Mouse (Mus musculus) kidney, embryonic 14.5 days (tissue): ENCODE measurements around the gene Calhm1. TPM values are rescaled to one million over a fixed set of nuclear protein-coding genes. Genes with fewer than 3 reads are reported as not detected.

Experiments used
- ATAC-seq: fragments of 200-750 bp; cut with Nextera tagmentation; 2 replicates; pipeline ENCODE4 v1.8.0; 2017; ENCODE audit warnings: moderate number of reproducible peaks, mild to moderate bottlenecking, moderate TSS enrichment, moderate library complexity; ENCODE audit not compliant: low FRiP score, low TSS enrichment
- H3K27ac ChIP-seq: fragments of 300-500 bp; sonication (generic); 2 replicates; pipeline ENCODE4 v1.5.1; 2014; ENCODE audit warnings: low read depth, mild to moderate bottlenecking, low read length, moderate library complexity, mixed read lengths
- H3K27me3 ChIP-seq: fragments of 300-500 bp; sonication (generic); 2 replicates; pipeline ENCODE4 v1.6.1; 2014; ENCODE audit warnings: mild to moderate bottlenecking, low read length; ENCODE audit not compliant: control insufficient read depth, insufficient read depth
- H3K36me3 ChIP-seq: fragments of 300-500 bp; sonication (generic); 2 replicates; pipeline ENCODE4 v1.6.1; 2014; ENCODE audit warnings: low read length, mixed read lengths; ENCODE audit not compliant: control insufficient read depth, insufficient read depth
- H3K4me1 ChIP-seq: fragments of 300-500 bp; sonication (generic); 2 replicates; pipeline ENCODE4 v1.6.1; 2014; ENCODE audit warnings: low read length, mixed read lengths; ENCODE audit not compliant: control insufficient read depth, insufficient read depth
- H3K4me2 ChIP-seq: fragments of 300-500 bp; sonication (generic); replicated peaks from 2 replicates; pipeline ENCODE4 v1.6.1; 2014; ENCODE audit warnings: low read depth, mild to moderate bottlenecking, low read length
- H3K4me3 ChIP-seq: fragments of 300-500 bp; sonication (generic); 2 replicates; pipeline ENCODE4 v1.5.1; 2014; ENCODE audit warnings: mild to moderate bottlenecking, low read length
- H3K9ac ChIP-seq: fragments of 300-500 bp; sonication (generic); 2 replicates; pipeline ENCODE4 v1.6.1; 2014; ENCODE audit warnings: low read depth, mild to moderate bottlenecking, low read length, moderate library complexity
- H3K9me3 ChIP-seq: fragments of 300-500 bp; sonication (generic); 2 replicates; pipeline ENCODE4 v1.6.1; 2016; ENCODE audit warnings: low read length; ENCODE audit not compliant: control insufficient read depth
- WGBS: fragments of 180-500 bp; shearing (Covaris S2); extraction: QIAGEN DNeasy Blood & Tissue Kit; methylation state at CpG from one replicate; pipeline ENCODE4 v1.1.7; 2014; 5-methylcytosine and 5-hydroxymethylcytosine counted together
- polyA plus RNA-seq: library from polyadenylated mRNA; unstranded; fragments of >200 nt; fragmentation: Nextera tagmentation; extraction: Ambion mirVana; gene quantifications from 2 replicates; pipeline ENCODE4 v1.2.1, GENCODE M21; 2014

Gene Calhm1
- polyA plus RNA-seq, 1 experiment from 2014 or later: not detected

- 95% methylated on average over 10 of the region's 10 CpGs for whole genome bisulfite sequencing
- H3K27ac ChIP-seq: no peak overlapping the region
- H3K4me3 ChIP-seq: no peak overlapping the region
- no peak for ATAC-seq
- H3K27me3 ChIP-seq: no peaks in the 10 kb centered on the region
- peaks cover 92% of the 10 kb centered on the region for H3K36me3 ChIP-seq
- no peak overlapping the region for H3K4me2 ChIP-seq
- H3K9me3 ChIP-seq: no peaks in the 10 kb centered on the region
- no peaks in the 10 kb centered on the region for H3K4me1 ChIP-seq
- H3K9ac ChIP-seq: no peak overlapping the region
Measured at GRCm38 (mm10) chr19:47128164-47128563, 15.9 kb downstream of the Calhm1 start.

- ATAC-seq: no peak
- no peak overlapping the region for H3K27ac ChIP-seq
- H3K27me3 ChIP-seq: no peaks in the 10 kb centered on the region
- H3K4me3 ChIP-seq: no peak overlapping the region
- no peak overlapping the region for H3K9ac ChIP-seq
- H3K4me2 ChIP-seq: no peak overlapping the region
- WGBS: 23% methylated on average over 2 of the region's 2 CpGs
- no peaks in the 10 kb centered on the region for H3K4me1 ChIP-seq
- no peaks in the 10 kb centered on the region for H3K9me3 ChIP-seq
- H3K36me3 ChIP-seq: peaks cover 76% of the 10 kb centered on the region
Measured at GRCm38 (mm10) chr19:47122802-47123201, 21.3 kb downstream of the Calhm1 start.

GRCm38 (mm10) chr19:47121054-47121453 is 23.0 kb downstream of the Calhm1 start:
- Histone ChIP-seq H3K4me1 (no peaks in the 10 kb centered on the region), H3K36me3 (peaks cover 75% of the 10 kb centered on the region)
- WGBS: 44% methylated on average over 4 of the region's 4 CpGs

GRCm38 (mm10) chr19:47118634-47119033 is 25.4 kb downstream of the Calhm1 start:
- WGBS: 90% methylated on average over 2 of the region's 2 CpGs
- ATAC-seq: no peak
- no peaks in the 10 kb centered on the region for H3K4me1 ChIP-seq
- H3K9ac ChIP-seq: no peak overlapping the region
- H3K27me3 ChIP-seq: no peaks in the 10 kb centered on the region
- H3K9me3 ChIP-seq: no peaks in the 10 kb centered on the region
- H3K4me3 ChIP-seq: no peak overlapping the region
- H3K4me2 ChIP-seq: no peak overlapping the region
- no peak overlapping the region for H3K27ac ChIP-seq
- H3K36me3 ChIP-seq: peaks cover 74% of the 10 kb centered on the region

More at GRCm38 (mm10) chr19:47121054-47121453, 23.0 kb downstream of the Calhm1 start:
- no peak overlapping the region for H3K4me3 ChIP-seq
- no peak for ATAC-seq
- H3K27me3 ChIP-seq: no peaks in the 10 kb centered on the region
- no peaks in the 10 kb centered on the region for H3K9me3 ChIP-seq
- H3K27ac ChIP-seq: no peak overlapping the region
- H3K4me2 ChIP-seq: no peak overlapping the region
- no peak overlapping the region for H3K9ac ChIP-seq

GRCm38 (mm10) chr19:47104641-47105271 is 39.3 kb downstream of the Calhm1 start:
- H3K27me3 ChIP-seq: no peaks in the 10 kb centered on the region
- WGBS: 94% methylated on average over 9 of the region's 9 CpGs
- no peak for ATAC-seq

GRCm38 (mm10) chr19:47101080-47101479 is 43.0 kb downstream of the Calhm1 start:
- Histone ChIP-seq H3K27ac (no peak overlapping the region), H3K4me2 (no peak overlapping the region), H3K27me3 (no peaks in the 10 kb centered on the region), H3K9ac (no peak overlapping the region), H3K4me3 (no peak overlapping the region), H3K4me1 (no peaks in the 10 kb centered on the region), H3K9me3 (no peaks in the 10 kb centered on the region), H3K36me3 (peaks cover 98% of the 10 kb centered on the region)
- WGBS: 92% methylated on average over 5 of the region's 5 CpGs
- no peak for ATAC-seq

More at GRCm38 (mm10) chr19:47104641-47105271, 39.3 kb downstream of the Calhm1 start:
- Histone ChIP-seq H3K4me1 (no peaks in the 10 kb centered on the region), H3K9me3 (no peaks in the 10 kb centered on the region), H3K4me3 (no peak overlapping the region), H3K4me2 (no peak overlapping the region), H3K9ac (no peak overlapping the region), H3K27ac (no peak overlapping the region), H3K36me3 (peaks cover 98% of the 10 kb centered on the region)

Other genes with a start within 250 kb of the Calhm1 start
- 0.31 and 0.41 TPM in 2 replicates for gene Ina, start 129.6 kb downstream of the Calhm1 start, polyA plus RNA-seq
- 61.5 and 80.2 TPM in 2 replicates for gene Nt5c2, start 129.1 kb downstream of the Calhm1 start, polyA plus RNA-seq
- gene Pcgf6, start 93.3 kb downstream of the Calhm1 start, polyA plus RNA-seq: 36.4 and 37.1 TPM in 2 replicates
- gene Taf5, start 76.5 kb downstream of the Calhm1 start, polyA plus RNA-seq: 9.6 and 10.6 TPM in 2 replicates
- gene Usmg5, start 53.6 kb downstream of the Calhm1 start, polyA plus RNA-seq: 1,126 and 1,715 TPM in 2 replicates
- 9.9 and 11.1 TPM in 2 replicates for gene Pdcd11, start 53.5 kb downstream of the Calhm1 start, polyA plus RNA-seq
- 1.9 and 3.8 TPM in 2 replicates for gene Calhm2, start 6.0 kb downstream of the Calhm1 start, polyA plus RNA-seq
- gene Calhm3, start 13.5 kb upstream of the Calhm1 start, polyA plus RNA-seq: not detected in 2 replicates
- 4.7 and 5.9 TPM in 2 replicates for gene Neurl1a, start 34.6 kb upstream of the Calhm1 start, polyA plus RNA-seq